Mouse (Mus musculus): ENCODE results near the gene Ier3.

- no peak for TF ChIP-seq CTCF (IDR thresholded peaks at IDR 0.05; ENCODE audit: extremely low read depth, insufficient read depth, insufficient read length, insufficient replicate concordance)
- TF ChIP-seq POLR2A (IDR thresholded peaks at IDR 0.05; ENCODE audit: low read depth, low read length) = no peak
These were observed 41.1 kb upstream of the Ier3 start for GRCm38 (mm10) chr17:35780362-35780761.

Data from spleen, adult 2 months (tissue).